Mouse (Mus musculus): ENCODE results near the gene Gucd1. TPM values are rescaled to one million over a fixed set of nuclear protein-coding genes. Genes with fewer than 3 reads are reported as not detected.

The Gucd1 gene
- polyA plus RNA-seq, 1 experiment from 2014 or later = 80.9 TPM

GRCm38 (mm10) chr10:75315756-75316155 lies 202.0 kb downstream of the Gucd1 start:
- Histone ChIP-seq H3K36me3 (ENCODE audit: control insufficient read depth, insufficient read depth) (peaks cover 16% of the 10 kb centered on the region; the same call in 1 of the 2 replicates), H3K4me2 (replicated peaks; ENCODE audit: low read depth) (no peak overlapping the region), H3K9ac (ENCODE audit: low read depth, low read length) (no peak overlapping the region), H3K27ac (ENCODE audit: low read depth, low read length) (no peak overlapping the region), H3K27me3 (replicated peaks; ENCODE audit: control insufficient read depth, insufficient read depth, low read length) (peaks cover 17% of the 10 kb centered on the region), H3K9me3 (ENCODE audit: control insufficient read depth) (no peaks in the 10 kb centered on the region), H3K4me3 (ENCODE audit: low read depth, low read length) (no peak overlapping the region), H3K4me1 (replicated peaks; ENCODE audit: control insufficient read depth, insufficient read depth, low read length) (0 out of 2 replicates have a peak, but pooled peaks cover 2% of the 10 kb centered on the region)
- no peak for ATAC-seq
- no peak for TF ChIP-seq CTCF (IDR thresholded peaks at IDR 0.05; ENCODE audit: low read depth)
- 78% methylated on average over 8 of the region's 8 CpGs for WGBS

- Histone ChIP-seq H3K4me1 (replicated peaks; ENCODE audit: control insufficient read depth, insufficient read depth, low read length) (0 out of 2 replicates have a peak, but pooled peaks cover 2% of the 10 kb centered on the region), H3K9me3 (ENCODE audit: control insufficient read depth) (no peaks in the 10 kb centered on the region), H3K27ac (ENCODE audit: low read depth, low read length) (no peak overlapping the region), H3K36me3 (ENCODE audit: control insufficient read depth, insufficient read depth) (peaks cover 30% of the 10 kb centered on the region), H3K9ac (ENCODE audit: low read depth, low read length) (no peak overlapping the region), H3K4me2 (replicated peaks; ENCODE audit: low read depth) (no peak overlapping the region), H3K27me3 (replicated peaks; ENCODE audit: control insufficient read depth, insufficient read depth, low read length) (peaks cover 17% of the 10 kb centered on the region), H3K4me3 (ENCODE audit: low read depth, low read length) (no peak overlapping the region)
- 60% methylated on average over 6 of the region's 6 CpGs for WGBS
- TF ChIP-seq CTCF (IDR thresholded peaks at IDR 0.05; ENCODE audit: low read depth) = no peak
- ATAC-seq = no peak
Measured at GRCm38 (mm10) chr10:75314190-75314980, 203.4 kb downstream of the Gucd1 start.

DNA sequence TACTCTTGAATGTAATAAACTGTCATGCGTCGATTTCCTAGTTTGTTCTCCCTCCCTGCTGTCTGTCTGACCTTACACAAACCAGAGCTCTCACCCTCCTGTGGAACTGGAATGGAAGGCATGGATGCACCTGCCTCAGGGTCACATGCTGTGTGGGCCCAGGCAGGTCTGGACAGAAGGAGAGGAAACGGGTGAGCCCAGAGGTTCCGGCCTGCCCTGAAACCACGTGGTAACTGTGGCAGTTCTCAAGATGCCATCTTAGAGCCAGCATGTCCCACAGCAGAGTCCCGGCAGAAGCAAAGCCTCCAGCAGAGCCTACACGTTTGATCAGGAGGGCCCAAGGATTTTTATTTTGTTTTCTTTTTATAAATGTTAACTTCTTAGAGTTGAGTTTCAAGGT lies 205.4 kb downstream of the Gucd1 start:
- no peak for TF ChIP-seq CTCF (IDR thresholded peaks at IDR 0.05; ENCODE audit: low read depth)
- Histone ChIP-seq H3K9ac (ENCODE audit: low read depth, low read length) (no peak overlapping the region), H3K4me1 (replicated peaks; ENCODE audit: control insufficient read depth, insufficient read depth, low read length) (0 out of 2 replicates have a peak, but pooled peaks cover 2% of the 10 kb centered on the region), H3K4me3 (ENCODE audit: low read depth, low read length) (no peak overlapping the region), H3K4me2 (replicated peaks; ENCODE audit: low read depth) (no peak overlapping the region), H3K27ac (ENCODE audit: low read depth, low read length) (no peak overlapping the region), H3K27me3 (replicated peaks; ENCODE audit: control insufficient read depth, insufficient read depth, low read length) (peaks cover 4% of the 10 kb centered on the region; the same call in 1 of the 2 replicates), H3K9me3 (ENCODE audit: control insufficient read depth) (no peaks in the 10 kb centered on the region), H3K36me3 (ENCODE audit: control insufficient read depth, insufficient read depth) (peaks cover 50% of the 10 kb centered on the region)
- ATAC-seq = no peak
- 77% methylated on average over 7 of the region's 7 CpGs for WGBS

DNA sequence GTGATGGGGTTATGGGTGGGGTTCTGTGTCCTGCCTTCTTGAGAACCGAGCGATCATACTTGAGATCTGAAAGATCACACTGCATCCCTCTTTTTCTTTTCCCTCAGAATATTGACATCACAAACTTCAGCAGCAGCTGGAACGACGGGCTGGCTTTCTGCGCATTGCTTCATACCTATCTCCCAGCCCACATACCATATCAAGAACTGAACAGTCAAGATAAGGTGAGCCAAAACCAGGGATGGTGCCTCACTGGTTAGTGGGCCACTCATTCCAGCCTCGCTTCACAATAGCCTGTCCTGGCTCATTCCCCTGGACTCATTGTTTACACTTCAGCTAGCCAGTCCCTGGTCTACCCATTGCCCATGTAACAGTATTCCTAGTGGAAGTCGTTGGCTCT lies 210.6 kb downstream of the Gucd1 start:
- Histone ChIP-seq H3K36me3 (ENCODE audit: control insufficient read depth, insufficient read depth) (peaks cover 81% of the 10 kb centered on the region), H3K27ac (ENCODE audit: low read depth, low read length) (no peak overlapping the region), H3K9me3 (ENCODE audit: control insufficient read depth) (no peaks in the 10 kb centered on the region), H3K4me2 (replicated peaks; ENCODE audit: low read depth) (no peak overlapping the region), H3K9ac (ENCODE audit: low read depth, low read length) (no peak overlapping the region), H3K27me3 (replicated peaks; ENCODE audit: control insufficient read depth, insufficient read depth, low read length) (no peaks in the 10 kb centered on the region), H3K4me1 (replicated peaks; ENCODE audit: control insufficient read depth, insufficient read depth, low read length) (peaks cover 4% of the 10 kb centered on the region; the same call in 1 of the 2 replicates), H3K4me3 (ENCODE audit: low read depth, low read length) (no peak overlapping the region)
- ATAC-seq = no peak
- 82% methylated on average over 7 of the region's 7 CpGs for WGBS
- no peak for TF ChIP-seq CTCF (IDR thresholded peaks at IDR 0.05; ENCODE audit: low read depth)

GRCm38 (mm10) chr10:75304413-75304812 lies 213.4 kb downstream of the Gucd1 start:
- no peak for TF ChIP-seq CTCF (IDR thresholded peaks at IDR 0.05; ENCODE audit: low read depth)
- H3K27me3 ChIP-seq (replicated peaks; ENCODE audit: control insufficient read depth, insufficient read depth, low read length) = no peaks in the 10 kb centered on the region
- H3K4me2 ChIP-seq (replicated peaks; ENCODE audit: low read depth) = no peak overlapping the region
- peak overlapping the region; percentile 35; the same call in 1 of the 2 replicates for H3K27ac ChIP-seq (ENCODE audit: low read depth, low read length)
- peaks cover 63% of the 10 kb centered on the region for H3K36me3 ChIP-seq (ENCODE audit: control insufficient read depth, insufficient read depth)
- 55% methylated on average over 6 of the region's 6 CpGs for WGBS
- peaks cover 7% of the 10 kb centered on the region for H3K4me1 ChIP-seq (replicated peaks; ENCODE audit: control insufficient read depth, insufficient read depth, low read length)
- ATAC-seq = no peak
- no peak overlapping the region for H3K4me3 ChIP-seq (ENCODE audit: low read depth, low read length)
- no peaks in the 10 kb centered on the region for H3K9me3 ChIP-seq (ENCODE audit: control insufficient read depth)
- H3K9ac ChIP-seq (ENCODE audit: low read depth, low read length) = no peak overlapping the region

DNA sequence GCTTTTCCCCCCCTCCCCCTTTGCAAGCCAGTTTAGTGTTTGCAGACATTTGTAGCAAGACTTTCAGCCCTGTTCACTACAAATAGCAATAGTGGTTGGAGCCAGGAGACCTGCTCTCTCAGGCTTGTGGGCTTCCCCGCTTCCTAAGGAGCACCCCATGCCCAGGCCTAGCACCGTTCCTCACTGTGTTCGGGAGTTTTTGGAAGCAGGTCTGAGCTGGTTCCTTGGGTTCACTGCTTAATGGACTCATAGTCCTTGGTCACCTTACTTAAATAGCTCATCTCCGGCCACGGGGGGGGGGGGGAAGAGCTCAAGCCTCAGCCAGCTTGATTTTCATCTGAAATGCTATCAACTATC lies 213.7 kb downstream of the Gucd1 start:
- Histone ChIP-seq H3K4me2 (replicated peaks; ENCODE audit: low read depth) (no peak overlapping the region), H3K9me3 (ENCODE audit: control insufficient read depth) (no peaks in the 10 kb centered on the region), H3K27me3 (replicated peaks; ENCODE audit: control insufficient read depth, insufficient read depth, low read length) (no peaks in the 10 kb centered on the region), H3K4me3 (ENCODE audit: low read depth, low read length) (no peak overlapping the region), H3K9ac (ENCODE audit: low read depth, low read length) (no peak overlapping the region), H3K4me1 (replicated peaks; ENCODE audit: control insufficient read depth, insufficient read depth, low read length) (peaks cover 11% of the 10 kb centered on the region), H3K27ac (ENCODE audit: low read depth, low read length) (peak overlapping the region; percentile 35; the same call in 1 of the 2 replicates), H3K36me3 (ENCODE audit: control insufficient read depth, insufficient read depth) (peaks cover 59% of the 10 kb centered on the region)
- no peak for ATAC-seq
- TF ChIP-seq CTCF (IDR thresholded peaks at IDR 0.05; ENCODE audit: low read depth) = no peak
- 81% methylated on average over 5 of the region's 5 CpGs for WGBS
